24 mouse cellular contexts compared by ENCODE assay signal in genomic region chr8:92851381-92851780, GRCm38 (mm10). TPM values are rescaled to one million over a fixed set of nuclear protein-coding genes. Genes with fewer than 3 reads are reported as not detected.
"Had no signal": no experiment of that assay in that cellular context is flagged by ENCODE, and none has a peak within 500 bp of the region (broad histone marks: within the 10 kb centered on the region; RNA-seq: fewer than 3 reads in every experiment).

No protein-coding gene starts in this region.

- H3K9ac ChIP-seq: kidney, embryonic 15.5 days; limb, embryonic 13.5 days; liver, embryonic 13.5 days; midbrain, embryonic 12.5 days; midbrain, embryonic 15.5 days; neural tube, embryonic 12.5 days; neural tube, embryonic 15.5 days had no signal

- H3K36me3 ChIP-seq: liver, embryonic 13.5 days; midbrain, embryonic 12.5 days; midbrain, embryonic 15.5 days; neural tube, embryonic 12.5 days; neural tube, embryonic 15.5 days had no signal

- H3K4me3 ChIP-seq: kidney, embryonic 15.5 days; limb, embryonic 13.5 days; liver, embryonic 13.5 days; midbrain, embryonic 12.5 days; midbrain, embryonic 15.5 days; neural tube, embryonic 12.5 days; neural tube, embryonic 15.5 days had no signal

- H3K27ac ChIP-seq: kidney, embryonic 15.5 days; liver, embryonic 13.5 days; macrophage; midbrain, embryonic 12.5 days; midbrain, embryonic 15.5 days; neural tube, embryonic 12.5 days; stomach, postnatal 0 days had no signal

- DNase-seq: kidney, adult 2 months; kidney, postnatal 14 days; kidney, postnatal 4 days; left cerebral cortex, postnatal 4 days; liver, embryonic 13.5 days; lung, adult 2 months; lung, postnatal 10 days; right cerebral cortex, adult 18-20 months; right cerebral cortex, postnatal 14 days; right cerebral cortex, postnatal 4 days; thymus, adult 2 months; thymus, postnatal 14 days; thymus, postnatal 4 days had no signal

- H3K4me2 ChIP-seq: kidney, embryonic 15.5 days; limb, embryonic 13.5 days; liver, embryonic 13.5 days; midbrain, embryonic 12.5 days; midbrain, embryonic 15.5 days; neural tube, embryonic 12.5 days; neural tube, embryonic 15.5 days had no signal

- H3K9me3 ChIP-seq: kidney, embryonic 15.5 days; limb, embryonic 13.5 days; liver, embryonic 13.5 days; midbrain, embryonic 12.5 days; midbrain, embryonic 15.5 days; neural tube, embryonic 12.5 days; neural tube, embryonic 15.5 days had no signal

- ATAC-seq: intestine, postnatal 0 days; midbrain, embryonic 15.5 days had no signal

RNA-seq across cellular contexts. Expression of gene Capns2, which starts 49.8 kb away (rescaled TPM):
- polyA plus RNA-seq: liver, adult 2 months; liver, embryonic 13.5 days; liver, embryonic 16.5 days; macrophage had no signal
